In genomic region chr8:94986676-94987075, GRCm38 (mm10) we compare ENCODE assay signal across 8 mouse cellular contexts. TPM values are rescaled to one million over a fixed set of nuclear protein-coding genes. Genes with fewer than 3 reads are reported as not detected.
A peak's percentile ranks its signal among the peaks of the same experiment; 100 is the strongest.
DNase-seq lines count a peak whose midpoint lies in the region; ATAC-seq lines count a peak whose summit lies in the region.
"Had no signal": no experiment of that assay in that cellular context is flagged by ENCODE, and none has a peak within 500 bp of the region (broad histone marks: within the 10 kb centered on the region; RNA-seq: fewer than 3 reads in every experiment).

No protein-coding gene starts in this region.

- ATAC-seq in lung, embryonic 16.5 days (ENCODE audit: low read depth), result no peak
- ATAC-seq in embryonic facial prominence, embryonic 15.5 days (ENCODE audit: insufficient number of reproducible peaks, low FRiP score, low TSS enrichment, low read depth), result peak; percentile 24; the same call in 1 of the 2 replicates
- peak; percentile 16 for ATAC-seq in hindbrain, embryonic 12.5 days (ENCODE audit: low FRiP score)
- no peak; the same call in 1 of the 2 replicates for ATAC-seq in liver, embryonic 15.5 days (ENCODE audit: insufficient read depth)
- no peak for ATAC-seq in megakaryocyte-erythroid progenitor cell, adult 5-6 weeks (replicated peaks; ENCODE audit: low FRiP score, low TSS enrichment, poor library complexity, severe bottlenecking)

- H3K4me3 ChIP-seq in lung, embryonic 16.5 days (ENCODE audit: low read length), result no peak overlapping the region
- H3K4me3 ChIP-seq in embryonic facial prominence, embryonic 15.5 days (replicated peaks), result no peak overlapping the region
- no peak overlapping the region for H3K4me3 ChIP-seq in hindbrain, embryonic 12.5 days
- peak overlapping the region; percentile 70 for H3K4me3 ChIP-seq in liver, embryonic 15.5 days (replicated peaks)
- H3K4me3 ChIP-seq: stomach, embryonic 15.5 days had no signal

- H3K9ac ChIP-seq in lung, embryonic 16.5 days (ENCODE audit: low read length), result peak overlapping the region; percentile 9; the same call in 1 of the 2 replicates
- no peak overlapping the region for H3K9ac ChIP-seq in embryonic facial prominence, embryonic 15.5 days
- H3K9ac ChIP-seq in hindbrain, embryonic 12.5 days, result no peak overlapping the region
- H3K9ac ChIP-seq in liver, embryonic 15.5 days, result peak overlapping the region; percentile 70
- H3K9ac ChIP-seq: stomach, embryonic 15.5 days had no signal

- peaks cover 38% of the 10 kb centered on the region for H3K4me1 ChIP-seq in lung, embryonic 16.5 days (replicated peaks; ENCODE audit: control insufficient read depth, insufficient read depth, low read length)
- H3K4me1 ChIP-seq in embryonic facial prominence, embryonic 15.5 days, result peaks cover 45% of the 10 kb centered on the region
- peaks cover 71% of the 10 kb centered on the region for H3K4me1 ChIP-seq in hindbrain, embryonic 12.5 days
- peaks cover 98% of the 10 kb centered on the region for H3K4me1 ChIP-seq in liver, embryonic 15.5 days (replicated peaks)

- WGBS in lung, embryonic 16.5 days, result 42% methylated on average over 4 of the region's 5 CpGs
- WGBS in embryonic facial prominence, embryonic 15.5 days, result 51% methylated on average over 5 of the region's 5 CpGs
- WGBS in hindbrain, embryonic 12.5 days, result 39% methylated on average over 5 of the region's 5 CpGs
- WGBS in liver, embryonic 15.5 days (ENCODE audit: insufficient replicate concordance), result 16% methylated on average over 5 of the region's 5 CpGs

- H3K27me3 ChIP-seq in lung, embryonic 16.5 days (ENCODE audit: control insufficient read depth, insufficient read depth, low read depth, low read length), result no peaks in the 10 kb centered on the region
- H3K27me3 ChIP-seq in embryonic facial prominence, embryonic 15.5 days, result no peaks in the 10 kb centered on the region
- no peaks in the 10 kb centered on the region for H3K27me3 ChIP-seq in hindbrain, embryonic 12.5 days
- H3K27me3 ChIP-seq in liver, embryonic 15.5 days, result no peaks in the 10 kb centered on the region
- no peaks in the 10 kb centered on the region for H3K27me3 ChIP-seq in splenic B cell, adult 2 months (ENCODE audit: control insufficient read depth, insufficient read depth, low read length, poor library complexity, severe bottlenecking)

- H3K36me3 ChIP-seq in lung, embryonic 16.5 days (ENCODE audit: control insufficient read depth, insufficient read depth, low read length), result no peaks in the 10 kb centered on the region
- no peaks in the 10 kb centered on the region for H3K36me3 ChIP-seq in embryonic facial prominence, embryonic 15.5 days
- no peaks in the 10 kb centered on the region for H3K36me3 ChIP-seq in hindbrain, embryonic 12.5 days
- peaks cover 23% of the 10 kb centered on the region for H3K36me3 ChIP-seq in liver, embryonic 15.5 days (replicated peaks)
- no peaks in the 10 kb centered on the region for H3K36me3 ChIP-seq in splenic B cell, adult 2 months (ENCODE audit: control insufficient read depth, insufficient read depth, low read length, poor library complexity, severe bottlenecking)
- H3K36me3 ChIP-seq: stomach, embryonic 15.5 days had no signal

- no peak overlapping the region for H3K27ac ChIP-seq in lung, embryonic 16.5 days (ENCODE audit: low read length)
- no peak overlapping the region for H3K27ac ChIP-seq in embryonic facial prominence, embryonic 15.5 days (replicated peaks)
- 0 out of 2 replicates have a peak overlapping the region, but pooled peaks have one; percentile 40 for H3K27ac ChIP-seq in hindbrain, embryonic 12.5 days
- H3K27ac ChIP-seq in liver, embryonic 15.5 days (replicated peaks), result peak overlapping the region; percentile 94
- H3K27ac ChIP-seq: stomach, embryonic 15.5 days had no signal

- DNase-seq in lung, postnatal 25 days (ENCODE audit: low spot score), result no peak
- peak; percentile 60 for DNase-seq in splenic B cell, adult 2 months (ENCODE audit: low read depth, low spot score)

- H3K9me3 ChIP-seq in lung, embryonic 16.5 days (ENCODE audit: control insufficient read depth, low read length), result no peaks in the 10 kb centered on the region
- H3K9me3 ChIP-seq in embryonic facial prominence, embryonic 15.5 days (replicated peaks), result no peaks in the 10 kb centered on the region
- no peaks in the 10 kb centered on the region for H3K9me3 ChIP-seq in hindbrain, embryonic 12.5 days (replicated peaks)
- no peaks in the 10 kb centered on the region for H3K9me3 ChIP-seq in liver, embryonic 15.5 days (replicated peaks)
- H3K9me3 ChIP-seq: stomach, embryonic 15.5 days had no signal

- no peak overlapping the region for H3K4me2 ChIP-seq in lung, embryonic 16.5 days (ENCODE audit: low read depth, low read length)
- H3K4me2 ChIP-seq in embryonic facial prominence, embryonic 15.5 days (replicated peaks), result no peak overlapping the region
- peak overlapping the region; percentile 19 for H3K4me2 ChIP-seq in hindbrain, embryonic 12.5 days (replicated peaks)
- peak overlapping the region; percentile 92 for H3K4me2 ChIP-seq in liver, embryonic 15.5 days
- H3K4me2 ChIP-seq: stomach, embryonic 15.5 days had no signal

RNA-seq across cellular contexts. Expression of gene Adgrg1, which starts 12.1 kb away (rescaled TPM):
- 39.8 and 42.9 TPM in 2 replicates for polyA plus RNA-seq in lung, embryonic 16.5 days (2015; fragmentation: Nextera tagmentation; extraction: Ambion mirVana)
- 29.9 and 31.9 TPM in 2 replicates for polyA plus RNA-seq in embryonic facial prominence, embryonic 15.5 days (2015; fragmentation: Nextera tagmentation; extraction: Ambion mirVana)
- polyA plus RNA-seq in hindbrain, embryonic 12.5 days (2016; fragmentation: Nextera tagmentation; extraction: Ambion mirVana), result 187 and 194 TPM in 2 replicates
- polyA plus RNA-seq in liver, embryonic 15.5 days (2015; fragmentation: Nextera tagmentation; extraction: Ambion mirVana), result 45.2 and 46.1 TPM in 2 replicates
- total RNA-seq in megakaryocyte-erythroid progenitor cell, adult 5-6 weeks (2014; fragmentation: Nextera tagmentation), result 150 and 156 TPM in 2 replicates
- 85.4 and 123 TPM in 2 replicates for total RNA-seq in megakaryocyte-erythroid progenitor cell, adult 5-6 weeks (2017)

RNA-seq across cellular contexts. Expression of gene Adgrg3, which starts 30.8 kb away (rescaled TPM):
- 4.7 TPM in 2 replicates for polyA plus RNA-seq in lung, embryonic 16.5 days (2015; fragmentation: Nextera tagmentation; extraction: Ambion mirVana)
- polyA plus RNA-seq in embryonic facial prominence, embryonic 15.5 days (2015; fragmentation: Nextera tagmentation; extraction: Ambion mirVana), result 3.2 and 3.8 TPM in 2 replicates
- 1.9 TPM in 2 replicates for polyA plus RNA-seq in hindbrain, embryonic 12.5 days (2016; fragmentation: Nextera tagmentation; extraction: Ambion mirVana)
- polyA plus RNA-seq in liver, embryonic 15.5 days (2015; fragmentation: Nextera tagmentation; extraction: Ambion mirVana), result 8.3 and 9.3 TPM in 2 replicates
- total RNA-seq in megakaryocyte-erythroid progenitor cell, adult 5-6 weeks (2014; fragmentation: Nextera tagmentation), result 30.9 and 44.1 TPM in 2 replicates
- 20.4 and 46.4 TPM in 2 replicates for total RNA-seq in megakaryocyte-erythroid progenitor cell, adult 5-6 weeks (2017)

Comparison
In these comparisons a context has a peak if more than half of its experiments do, and no peak if none do; other contexts are left out.
1. ATAC-seq: peak in embryonic facial prominence, embryonic 15.5 days (single experiment) and hindbrain, embryonic 12.5 days (single experiment); none in lung, embryonic 16.5 days (single experiment), liver, embryonic 15.5 days (single experiment) and megakaryocyte-erythroid progenitor cell, adult 5-6 weeks (single experiment).
2. H3K27ac ChIP-seq: peak in hindbrain, embryonic 12.5 days (single experiment) and liver, embryonic 15.5 days (single experiment); none in lung, embryonic 16.5 days (single experiment) and embryonic facial prominence, embryonic 15.5 days (single experiment).
3. H3K4me2 ChIP-seq: peak in hindbrain, embryonic 12.5 days (single experiment) and liver, embryonic 15.5 days (single experiment); none in lung, embryonic 16.5 days (single experiment) and embryonic facial prominence, embryonic 15.5 days (single experiment).
4. H3K9ac ChIP-seq: peak in lung, embryonic 16.5 days (single experiment) and liver, embryonic 15.5 days (single experiment); none in embryonic facial prominence, embryonic 15.5 days (single experiment) and hindbrain, embryonic 12.5 days (single experiment).